In genomic region chr7:16452587-16453073, GRCm38 (mm10) we compare ENCODE assay signal across 8 mouse cellular contexts. TPM values are rescaled to one million over a fixed set of nuclear protein-coding genes. Genes with fewer than 3 reads are reported as not detected.
A peak's percentile ranks its signal among the peaks of the same experiment; 100 is the strongest.
DNase-seq lines count a peak whose midpoint lies in the region; ATAC-seq and TF ChIP-seq lines count a peak whose summit lies in the region.

Gene Tmem160 (plus strand): TSS chr7:16452779.

- H3K27ac ChIP-seq in bone marrow, adult 2 months (ENCODE audit: control insufficient read depth, insufficient read depth, low read depth, low read length, poor library complexity): no peak within 1 kb of the TSS; the same call in 1 of the 2 replicates
- H3K27ac ChIP-seq in embryonic facial prominence, embryonic 15.5 days (replicated peaks): peak within 1 kb of the TSS; percentile 55
- H3K27ac ChIP-seq in limb, embryonic 14.5 days (replicated peaks; ENCODE audit: low read depth, low read length): no peak within 1 kb of the TSS
- peak within 1 kb of the TSS; percentile 81 for H3K27ac ChIP-seq in midbrain, postnatal 0 days (ENCODE audit: low read depth, low read length)

- peak; percentile 6; the same call in 1 of the 2 replicates for TF ChIP-seq POLR2A in bone marrow, adult 2 months (IDR thresholded peaks at IDR 0.05; ENCODE audit: borderline replicate concordance, control insufficient read depth, low read depth, low read length)
- no peak for TF ChIP-seq POLR2A in limb, embryonic 14.5 days (IDR thresholded peaks at IDR 0.05; ENCODE audit: borderline replicate concordance, extremely low read depth, insufficient read depth, insufficient read length)

- peak; percentile 98 for ATAC-seq in embryonic facial prominence, embryonic 15.5 days (ENCODE audit: insufficient number of reproducible peaks, low FRiP score, low TSS enrichment, low read depth)
- ATAC-seq in limb, embryonic 14.5 days (ENCODE audit: low FRiP score, low read depth): peak; percentile 99
- ATAC-seq in midbrain, postnatal 0 days (ENCODE audit: low FRiP score): peak; percentile 97

- no peak for TF ChIP-seq CTCF in bone marrow, adult 2 months (IDR thresholded peaks at IDR 0.05; ENCODE audit: control insufficient read depth, insufficient read depth, low read length)
- TF ChIP-seq CTCF in midbrain, postnatal 0 days (IDR thresholded peaks at IDR 0.05): no peak

- DNase-seq in A20 (ENCODE audit: low read depth, low spot score): peak; percentile 94
- peak; percentile 95 for DNase-seq in heart, adult 8-10 months (ENCODE audit: low spot score)
- peak; percentile 97 for DNase-seq in kidney, adult 9 months
- DNase-seq in limb, embryonic 14.5 days (ENCODE audit: low spot score): peak; percentile 97
- DNase-seq in midbrain, postnatal 0 days (ENCODE audit: low spot score): peak; percentile 97
- peak; percentile 80 to 87 for DNase-seq in spleen, postnatal 4 days (ENCODE audit: low spot score in 2 of 2)

- H3K27me3 ChIP-seq in embryonic facial prominence, embryonic 15.5 days: no peaks in the 10 kb centered on the region
- H3K27me3 ChIP-seq in limb, embryonic 14.5 days (ENCODE audit: control insufficient read depth, insufficient read depth, low read length): no peaks in the 10 kb centered on the region
- H3K27me3 ChIP-seq in midbrain, postnatal 0 days (ENCODE audit: insufficient read depth, low read length): no peaks in the 10 kb centered on the region

- peaks cover 18% of the 10 kb centered on the region for H3K36me3 ChIP-seq in embryonic facial prominence, embryonic 15.5 days
- no peaks in the 10 kb centered on the region for H3K36me3 ChIP-seq in limb, embryonic 14.5 days (ENCODE audit: control insufficient read depth, insufficient read depth, low read length)
- peaks cover 3% of the 10 kb centered on the region; the same call in 1 of the 2 replicates for H3K36me3 ChIP-seq in midbrain, postnatal 0 days (ENCODE audit: insufficient read depth, low read length)

- no peaks in the 10 kb centered on the region for H3K9me3 ChIP-seq in embryonic facial prominence, embryonic 15.5 days (replicated peaks)
- no peaks in the 10 kb centered on the region for H3K9me3 ChIP-seq in limb, embryonic 14.5 days (ENCODE audit: control insufficient read depth, low read length)
- no peaks in the 10 kb centered on the region for H3K9me3 ChIP-seq in midbrain, postnatal 0 days (ENCODE audit: low read length)

- peak within 1 kb of the TSS; percentile 78 for H3K4me3 ChIP-seq in bone marrow, adult 2 months (replicated peaks; ENCODE audit: control insufficient read depth, low read depth, low read length)
- peak within 1 kb of the TSS; percentile 79 for H3K4me3 ChIP-seq in embryonic facial prominence, embryonic 15.5 days (replicated peaks)
- peak within 1 kb of the TSS; percentile 70 for H3K4me3 ChIP-seq in limb, embryonic 14.5 days (replicated peaks; ENCODE audit: low read length)
- H3K4me3 ChIP-seq in midbrain, postnatal 0 days (ENCODE audit: low read depth, low read length): peak within 1 kb of the TSS; percentile 85

- 1% methylated on average over 29 of the region's 30 CpGs for whole genome bisulfite sequencing in bone marrow, adult 2 months
- WGBS in embryonic facial prominence, embryonic 15.5 days: under 1% methylated on average over 30 of the region's 30 CpGs
- 2% methylated on average over 17 of the region's 30 CpGs for WGBS in limb, embryonic 14.5 days
- under 1% methylated on average over 30 of the region's 30 CpGs for WGBS in midbrain, postnatal 0 days

- peak within 1 kb of the TSS; percentile 62 for H3K9ac ChIP-seq in embryonic facial prominence, embryonic 15.5 days
- H3K9ac ChIP-seq in limb, embryonic 14.5 days (ENCODE audit: low read depth, low read length, severe bottlenecking): peak within 1 kb of the TSS; percentile 60
- peak within 1 kb of the TSS; percentile 82 for H3K9ac ChIP-seq in midbrain, postnatal 0 days (replicated peaks; ENCODE audit: low read length, poor library complexity, severe bottlenecking)

- H3K4me1 ChIP-seq in bone marrow, adult 2 months (ENCODE audit: control insufficient read depth, insufficient read depth, low read length): peaks cover 2% of the 10 kb centered on the region; the same call in 1 of the 2 replicates
- peaks cover 10% of the 10 kb centered on the region; the same call in 1 of the 2 replicates for H3K4me1 ChIP-seq in embryonic facial prominence, embryonic 15.5 days
- peaks cover 7% of the 10 kb centered on the region for H3K4me1 ChIP-seq in limb, embryonic 14.5 days (ENCODE audit: control insufficient read depth, insufficient read depth, low read length)
- H3K4me1 ChIP-seq in midbrain, postnatal 0 days (ENCODE audit: insufficient read depth, low read length): peaks cover 5% of the 10 kb centered on the region; the same call in 1 of the 2 replicates

- peak within 1 kb of the TSS; percentile 83 for H3K4me2 ChIP-seq in embryonic facial prominence, embryonic 15.5 days (replicated peaks)
- H3K4me2 ChIP-seq in limb, embryonic 14.5 days (replicated peaks; ENCODE audit: low read depth, low read length, severe bottlenecking): peak within 1 kb of the TSS; percentile 86
- H3K4me2 ChIP-seq in midbrain, postnatal 0 days (ENCODE audit: low read depth, low read length, poor library complexity, severe bottlenecking): peak within 1 kb of the TSS; percentile 80

RNA-seq across cellular contexts. Expression of gene Tmem160, which starts in this region (rescaled TPM):
- polyA plus RNA-seq in bone marrow, adult 2 months (2011; ENCODE audit: insufficient read depth, insufficient read length, low replicate concordance, missing spikeins): 21.7 and 45.2 TPM in 2 replicates
- 48.6 and 49.6 TPM in 2 replicates for polyA plus RNA-seq in embryonic facial prominence, embryonic 15.5 days (2015; fragmentation: Nextera tagmentation; extraction: Ambion mirVana)
- total RNA-seq in heart, adult 8-10 months (2022): 10 to 100 TPM; 79.6 to 97.6 (median 89.8) TPM
- 32.8 and 41.6 TPM in 2 replicates for polyA plus RNA-seq in limb, embryonic 14.5 days (2012; rRNA removed)
- 42.7 and 51.3 TPM in 2 replicates for polyA plus RNA-seq in limb, embryonic 14.5 days (2014; fragmentation: Nextera tagmentation; extraction: Ambion mirVana)
- total RNA-seq in midbrain, postnatal 0 days (2014; rRNA removed): 43.1 and 55.6 TPM in 2 replicates
- polyA plus RNA-seq in midbrain, postnatal 0 days (2015; fragmentation: Nextera tagmentation; extraction: Ambion mirVana): 105 and 108 TPM in 2 replicates

Comparison
In these comparisons a context has a peak if more than half of its experiments do, and no peak if none do; other contexts are left out.
1. H3K27ac ChIP-seq: peak in embryonic facial prominence, embryonic 15.5 days (single experiment) and midbrain, postnatal 0 days (single experiment); none in bone marrow, adult 2 months (single experiment) and limb, embryonic 14.5 days (single experiment).
2. Peak in every context shown above with its lines, with median percentiles within 50 percentile points of each other: DNase-seq, H3K4me3 ChIP-seq, ATAC-seq, H3K4me2 ChIP-seq and H3K9ac ChIP-seq.